Mouse (Mus musculus) myocyte (in vitro differentiated cells): ENCODE data around the gene Zfp451. TPM values are rescaled to one million over a fixed set of nuclear protein-coding genes. Genes with fewer than 3 reads are reported as not detected.

Experiments
- H3K27me3 ChIP-seq: one replicate; pipeline ENCODE4 v1.6.1; 2011; ENCODE audit not compliant: control insufficient read depth, insufficient read depth, insufficient read length
- H3K36me3 ChIP-seq: one replicate; pipeline ENCODE4 v1.6.1; 2011; ENCODE audit not compliant: control insufficient read depth, insufficient read depth
- H3K4me2 ChIP-seq: one replicate; pipeline ENCODE4 v1.6.1; 2011; ENCODE audit warnings: low read depth, control low read depth
- H3K4me3 ChIP-seq: one replicate; pipeline ENCODE4 v1.5.1; 2011; ENCODE audit warnings: mild to moderate bottlenecking, control low read depth, moderate library complexity
- H3K79me2 ChIP-seq: one replicate; pipeline ENCODE4 v1.6.1; 2011; ENCODE audit not compliant: control insufficient read depth, insufficient read depth
- H3ac ChIP-seq: one replicate; pipeline ENCODE4 v1.6.1; 2011; ENCODE audit not compliant: control insufficient read depth, insufficient read length
- CEBPB ChIP-seq: IDR thresholded peaks from 2 replicates; pipeline ENCODE4 v1.6.1; 2011; ENCODE audit warnings: mild to moderate bottlenecking, moderate library complexity; ENCODE audit not compliant: poor library complexity, insufficient read depth, severe bottlenecking
- E2F4 ChIP-seq: IDR thresholded peaks from one replicate; pipeline ENCODE4 v1.6.1; 2011; ENCODE audit warnings: mild to moderate bottlenecking, control low read depth, moderate library complexity; ENCODE audit not compliant: insufficient read depth
- MAX ChIP-seq: IDR thresholded peaks from one replicate; pipeline ENCODE4 v1.6.1; 2011; ENCODE audit warnings: low read depth, mild to moderate bottlenecking, control low read depth
- MYOD1 ChIP-seq, 3 experiments: IDR thresholded peaks; one replicate each; pipeline ENCODE4 v1.6.1; 2011; ENCODE audit warnings: control low read depth in 2 of 3, low read depth in 2 of 3, mild to moderate bottlenecking in 2 of 3, moderate library complexity in 1 of 3; ENCODE audit not compliant: insufficient read length in 2 of 3, control insufficient read depth in 1 of 3
- MYOG ChIP-seq, 3 experiments: IDR thresholded peaks; one replicate each; pipeline ENCODE4 v1.6.1; 2011; ENCODE audit warnings: control low read depth in 2 of 3, low read depth in 2 of 3, mild to moderate bottlenecking in 2 of 3; ENCODE audit not compliant: insufficient read length in 2 of 3, control insufficient read depth in 1 of 3, insufficient read depth in 1 of 3
- POLR2A ChIP-seq: IDR thresholded peaks from one replicate; pipeline ENCODE4 v1.6.1; 2011; ENCODE audit warnings: low read depth, mild to moderate bottlenecking, control low read depth, moderate library complexity; ENCODE audit not compliant: insufficient read length
- POLR2AphosphoS2 ChIP-seq: IDR thresholded peaks from one replicate; pipeline ENCODE4 v1.6.1; 2011; ENCODE audit warnings: low read depth, control low read depth; ENCODE audit not compliant: insufficient read length
- REST ChIP-seq: IDR thresholded peaks from one replicate; pipeline ENCODE4 v1.6.1; 2011; ENCODE audit warnings: mild to moderate bottlenecking, control low read depth, moderate library complexity; ENCODE audit not compliant: insufficient read depth, insufficient read length
- SRF ChIP-seq: IDR thresholded peaks from one replicate; pipeline ENCODE4 v1.6.1; 2011; ENCODE audit warnings: low read depth; ENCODE audit not compliant: control insufficient read depth, insufficient read length
- TCF12 ChIP-seq: IDR thresholded peaks from one replicate; pipeline ENCODE4 v1.6.1; 2011; ENCODE audit warnings: mild to moderate bottlenecking, control low read depth; ENCODE audit not compliant: poor library complexity, insufficient read depth, severe bottlenecking
- TCF3 ChIP-seq: IDR thresholded peaks from one replicate; pipeline ENCODE4 v1.6.1; 2011; ENCODE audit warnings: low read depth, control low read depth; ENCODE audit not compliant: insufficient read length
- USF1 ChIP-seq: IDR thresholded peaks from one replicate; pipeline ENCODE4 v1.6.1; 2011; ENCODE audit warnings: low read depth, mild to moderate bottlenecking, control low read depth, moderate library complexity
- polyA plus RNA-seq: library from polyadenylated mRNA; unstranded; fragments of >200 nt; fragmentation: generic; extraction: Trizol; gene quantifications from one replicate; pipeline ENCODE4 v1.2.1, GENCODE M21; 2012; ENCODE audit warnings: missing spikeins

The Zfp451 gene
- polyA plus RNA-seq, 1 experiment, result 4.9 TPM

- TF ChIP-seq REST, result no peak
- no peak for TF ChIP-seq TCF12
- no peak for TF ChIP-seq POLR2AphosphoS2
- TF ChIP-seq USF1, result no peak
- TF ChIP-seq TCF3, result no peak
- TF ChIP-seq E2F4, result no peak
- no peak for TF ChIP-seq POLR2A
- peak in 2 of 3 experiments; percentile 6 to 59 for TF ChIP-seq MYOG (IDR thresholded peaks at IDR 0.05; ENCODE audit: control insufficient read depth in 1 of 3, insufficient read depth in 1 of 3, insufficient read length in 2 of 3, low read depth in 2 of 3)
- peak in 2 of 3 experiments; percentile 25 to 66 for TF ChIP-seq MYOD1 (IDR thresholded peaks at IDR 0.05; ENCODE audit: control insufficient read depth in 1 of 3, insufficient read length in 2 of 3, low read depth in 2 of 3)
- TF ChIP-seq MAX, result no peak
- TF ChIP-seq CEBPB, result no peak
- TF ChIP-seq SRF, result no peak
- no peak overlapping the region for H3K4me3 ChIP-seq
- no peaks in the 10 kb centered on the region for H3K27me3 ChIP-seq
- H3K4me2 ChIP-seq, result no peak overlapping the region
- H3K79me2 ChIP-seq, result peaks cover 28% of the 10 kb centered on the region
- no peaks in the 10 kb centered on the region for H3K36me3 ChIP-seq
- H3ac ChIP-seq, result no peak overlapping the region
Observed at GRCm38 (mm10) chr1:33788493-33788892, 25.9 kb downstream of the Zfp451 start.

DNA sequence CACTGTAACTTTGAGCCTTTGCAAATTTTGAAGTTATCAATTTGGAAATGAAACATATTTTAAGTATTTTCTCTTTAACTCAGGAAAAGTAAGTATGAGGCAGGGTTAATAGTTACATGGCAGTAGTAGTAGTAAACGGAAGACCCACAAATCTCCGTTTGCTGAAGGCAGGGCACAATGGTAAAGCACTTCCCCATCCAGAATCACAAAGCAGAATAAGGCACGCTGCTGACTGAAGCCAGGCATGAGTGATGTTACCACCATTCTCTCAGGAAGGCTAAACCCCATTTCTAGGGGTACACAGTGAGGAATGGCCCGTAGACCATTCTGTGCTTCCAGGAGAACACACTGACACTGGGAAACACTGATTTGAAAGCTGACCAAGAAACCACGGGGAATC lies 26.3 kb downstream of the Zfp451 start:
- Histone ChIP-seq H3K4me2 (no peak overlapping the region), H3K27me3 (no peaks in the 10 kb centered on the region), H3K4me3 (no peak overlapping the region), H3K79me2 (peaks cover 28% of the 10 kb centered on the region), H3ac (no peak overlapping the region), H3K36me3 (no peaks in the 10 kb centered on the region)
- TF ChIP-seq MYOG (IDR thresholded peaks at IDR 0.05; ENCODE audit: control insufficient read depth in 1 of 3, insufficient read depth in 1 of 3, insufficient read length in 2 of 3, low read depth in 2 of 3) (no peak), POLR2A (no peak), REST (no peak), TCF3 (no peak), POLR2AphosphoS2 (no peak), SRF (no peak), CEBPB (no peak), USF1 (no peak), MYOD1 (IDR thresholded peaks at IDR 0.05; ENCODE audit: control insufficient read depth in 1 of 3, insufficient read length in 2 of 3, low read depth in 2 of 3) (no peak), E2F4 (no peak)

DNA sequence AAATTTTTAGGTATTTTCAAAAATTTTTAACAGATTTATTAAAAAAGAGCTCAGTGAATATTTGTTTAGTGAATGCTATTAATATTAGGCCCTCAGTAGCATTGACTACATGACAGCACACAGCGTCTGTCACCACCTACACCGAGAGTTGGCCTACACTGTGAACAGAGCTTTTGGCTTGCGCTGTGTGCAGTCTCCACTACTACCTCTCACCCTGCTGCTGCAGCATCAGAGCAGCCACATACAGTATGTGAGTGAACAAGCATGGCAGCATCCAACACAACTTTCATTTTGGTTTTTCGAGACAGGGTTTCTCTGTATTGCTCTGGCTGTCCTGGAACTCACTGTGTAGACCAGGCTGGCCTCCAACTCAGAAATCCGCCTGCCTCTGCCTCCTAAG lies 29.8 kb downstream of the Zfp451 start:
- Histone ChIP-seq H3K4me3 (no peak overlapping the region), H3K36me3 (peaks cover 3% of the 10 kb centered on the region), H3K79me2 (peaks cover 7% of the 10 kb centered on the region), H3K27me3 (no peaks in the 10 kb centered on the region), H3K4me2 (no peak overlapping the region), H3ac (no peak overlapping the region)
- no peak for TF ChIP-seq MYOG (IDR thresholded peaks at IDR 0.05; ENCODE audit: control insufficient read depth in 1 of 3, insufficient read depth in 1 of 3, insufficient read length in 2 of 3, low read depth in 2 of 3)
- no peak for TF ChIP-seq E2F4
- no peak for TF ChIP-seq MAX
- no peak for TF ChIP-seq REST
- TF ChIP-seq SRF, result no peak
- no peak for TF ChIP-seq MYOD1 (IDR thresholded peaks at IDR 0.05; ENCODE audit: control insufficient read depth in 1 of 3, insufficient read length in 2 of 3, low read depth in 2 of 3)
- no peak for TF ChIP-seq POLR2A
- TF ChIP-seq TCF12, result no peak
- no peak for TF ChIP-seq USF1
- TF ChIP-seq TCF3, result no peak
- TF ChIP-seq POLR2AphosphoS2, result no peak
- no peak for TF ChIP-seq CEBPB

- no peak for TF ChIP-seq MYOG (IDR thresholded peaks at IDR 0.05; ENCODE audit: control insufficient read depth in 1 of 3, insufficient read depth in 1 of 3, insufficient read length in 2 of 3, low read depth in 2 of 3)
- no peak for TF ChIP-seq SRF
- TF ChIP-seq CEBPB, result no peak
- TF ChIP-seq E2F4, result no peak
- TF ChIP-seq POLR2A, result no peak
- TF ChIP-seq TCF12, result no peak
- TF ChIP-seq MAX, result no peak
- no peak for TF ChIP-seq MYOD1 (IDR thresholded peaks at IDR 0.05; ENCODE audit: control insufficient read depth in 1 of 3, insufficient read length in 2 of 3, low read depth in 2 of 3)
- no peak for TF ChIP-seq POLR2AphosphoS2
- TF ChIP-seq TCF3, result no peak
- no peak for TF ChIP-seq USF1
- no peak for TF ChIP-seq REST
- Histone ChIP-seq H3K79me2 (no peaks in the 10 kb centered on the region), H3ac (no peak overlapping the region), H3K4me3 (no peak overlapping the region), H3K4me2 (no peak overlapping the region), H3K27me3 (no peaks in the 10 kb centered on the region), H3K36me3 (peaks cover 25% of the 10 kb centered on the region)
Observed at GRCm38 (mm10) chr1:33776175-33776611, 38.2 kb downstream of the Zfp451 start.

GRCm38 (mm10) chr1:33772106-33772505 lies 42.3 kb downstream of the Zfp451 start:
- H3K4me2 ChIP-seq, result no peak overlapping the region
- no peak for TF ChIP-seq CEBPB
- no peak for TF ChIP-seq TCF3
- TF ChIP-seq MYOD1 (IDR thresholded peaks at IDR 0.05; ENCODE audit: control insufficient read depth in 1 of 3, insufficient read length in 2 of 3, low read depth in 2 of 3), result no peak
- no peak for TF ChIP-seq TCF12
- no peak for TF ChIP-seq REST
- no peak for TF ChIP-seq SRF
- TF ChIP-seq E2F4, result no peak
- TF ChIP-seq MAX, result no peak
- no peak for TF ChIP-seq POLR2AphosphoS2
- TF ChIP-seq MYOG (IDR thresholded peaks at IDR 0.05; ENCODE audit: control insufficient read depth in 1 of 3, insufficient read depth in 1 of 3, insufficient read length in 2 of 3, low read depth in 2 of 3), result no peak
- no peak for TF ChIP-seq POLR2A
- no peak for TF ChIP-seq USF1
- H3K36me3 ChIP-seq, result peaks cover 28% of the 10 kb centered on the region
- H3K27me3 ChIP-seq, result no peaks in the 10 kb centered on the region
- no peak overlapping the region for H3ac ChIP-seq
- no peaks in the 10 kb centered on the region for H3K79me2 ChIP-seq
- no peak overlapping the region for H3K4me3 ChIP-seq
